Mouse (Mus musculus): ENCODE results near the gene Slc38a9.
"Not testable (repeated sequence)": the region's sequence is repeated elsewhere in the genome, so short reads cannot be mapped to it uniquely, and the experiment has no call there.

Gene Slc38a9

GRCm38 (mm10) chr13:112683970-112684369 lies 23.4 kb downstream of the Slc38a9 start:
- in situ Hi-C loops (cut with MboI) = no loop called here

- in situ Hi-C loops (cut with MboI) = no loop called here
Measured at GRCm38 (mm10) chr13:112686155-112686554, 25.6 kb downstream of the Slc38a9 start.

- in situ Hi-C loops (cut with MboI) = no loop called here
Measured at GRCm38 (mm10) chr13:112692870-112693553, 32.5 kb downstream of the Slc38a9 start.

GRCm38 (mm10) chr13:112695526-112696240 lies 35.1 kb downstream of the Slc38a9 start:
- in situ Hi-C loops (cut with MboI) = no loop called here

- in situ Hi-C loops (cut with MboI) = no loop called here
Measured at GRCm38 (mm10) chr13:112701256-112701655, 40.7 kb downstream of the Slc38a9 start.

- in situ Hi-C loops (cut with MboI) = no loop called here
Measured at GRCm38 (mm10) chr13:112706351-112706750, 45.8 kb downstream of the Slc38a9 start.

GRCm38 (mm10) chr13:112720078-112720736 lies 59.7 kb downstream of the Slc38a9 start:
- in situ Hi-C loops (cut with MboI) = no loop called here

GRCm38 (mm10) chr13:112721946-112722729 lies 61.6 kb downstream of the Slc38a9 start:
- in situ Hi-C loops (cut with MboI) = no loop called here

GRCm38 (mm10) chr13:112724260-112724659 lies 63.7 kb downstream of the Slc38a9 start:
- in situ Hi-C loops (cut with MboI) = not testable (repeated sequence)

GRCm38 (mm10) chr13:112726002-112726401 lies 65.5 kb downstream of the Slc38a9 start:
- in situ Hi-C loops (cut with MboI) = no loop called here

GRCm38 (mm10) chr13:112733311-112733710 lies 72.8 kb downstream of the Slc38a9 start:
- in situ Hi-C loops (cut with MboI) = no loop called here

GRCm38 (mm10) chr13:112734906-112735713 lies 74.6 kb downstream of the Slc38a9 start:
- in situ Hi-C loops (cut with MboI) = no loop called here

- in situ Hi-C loops (cut with MboI) = no loop called here
Measured at GRCm38 (mm10) chr13:112736407-112736806, 75.9 kb downstream of the Slc38a9 start.

- in situ Hi-C loops (cut with MboI) = no loop called here
Measured at GRCm38 (mm10) chr13:112737110-112737509, 76.6 kb downstream of the Slc38a9 start.

GRCm38 (mm10) chr13:112738005-112738404 lies 77.5 kb downstream of the Slc38a9 start:
- in situ Hi-C loops (cut with MboI) = no loop called here

GRCm38 (mm10) chr13:112740073-112740472 lies 79.5 kb downstream of the Slc38a9 start:
- in situ Hi-C loops (cut with MboI) = no loop called here

- in situ Hi-C loops (cut with MboI) = no loop called here
Measured at GRCm38 (mm10) chr13:112742076-112742830, 81.7 kb downstream of the Slc38a9 start.

GRCm38 (mm10) chr13:112743647-112744046 lies 83.1 kb downstream of the Slc38a9 start:
- in situ Hi-C loops (cut with MboI) = no loop called here

- in situ Hi-C loops (cut with MboI) = no loop called here
Measured at GRCm38 (mm10) chr13:112744061-112744849, 83.7 kb downstream of the Slc38a9 start.
